Mouse (Mus musculus) ES-E14 (cell line): ENCODE data around the gene Dpp10.

Source experiments
- CHD2 ChIP-seq: IDR thresholded peaks from 2 replicates; pipeline ENCODE4 v1.6.1; 2014; ENCODE audit warnings: mild to moderate bottlenecking, low read depth, low read length, inconsistent platforms
- HCFC1 ChIP-seq: IDR thresholded peaks from 2 replicates; pipeline ENCODE4 v1.6.1; 2012; ENCODE audit warnings: low read length, inconsistent platforms, borderline replicate concordance; ENCODE audit not compliant: insufficient read depth
- MAFK ChIP-seq: IDR thresholded peaks from 2 replicates; pipeline ENCODE4 v1.6.1; 2014; ENCODE audit warnings: mild to moderate bottlenecking, low read depth, low read length, inconsistent platforms; ENCODE audit not compliant: insufficient read depth
- ZC3H11A ChIP-seq: IDR thresholded peaks from 2 replicates; pipeline ENCODE4 v1.6.1; 2012; ENCODE audit warnings: low read depth, mild to moderate bottlenecking, inconsistent platforms, low read length, borderline replicate concordance
- ZNF384 ChIP-seq: IDR thresholded peaks from 2 replicates; pipeline ENCODE4 v1.6.1; 2012; ENCODE audit warnings: low read depth, low read length, inconsistent platforms

DNA sequence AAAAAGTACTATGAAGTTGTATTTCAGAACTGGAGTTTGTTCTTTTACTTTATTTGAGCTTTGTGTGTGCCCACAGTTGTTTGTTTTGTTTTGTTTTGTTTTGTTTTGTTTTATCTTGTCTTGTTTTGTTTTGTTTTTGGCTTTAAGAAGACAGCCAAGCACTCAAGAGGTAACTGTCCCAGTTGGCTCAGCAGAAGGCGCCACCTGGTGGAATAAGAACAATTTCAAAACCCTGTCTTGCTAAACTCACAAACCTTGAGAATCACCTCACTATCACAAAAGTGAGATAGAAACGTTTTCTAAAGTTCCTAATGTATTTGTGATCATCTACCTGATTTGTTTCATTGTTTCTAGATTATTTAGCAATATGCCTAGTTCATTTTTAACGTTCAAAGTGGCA is 3.8 kb downstream of the Dpp10 start:
- TF ChIP-seq HCFC1 (no peak), ZNF384 (no peak), CHD2 (no peak), MAFK (no peak), ZC3H11A (0 out of 2 replicates have a peak, but pooled peaks have one; percentile 10)
